ENCODE assay signal across 8 mouse cellular contexts in the genomic region with DNA sequence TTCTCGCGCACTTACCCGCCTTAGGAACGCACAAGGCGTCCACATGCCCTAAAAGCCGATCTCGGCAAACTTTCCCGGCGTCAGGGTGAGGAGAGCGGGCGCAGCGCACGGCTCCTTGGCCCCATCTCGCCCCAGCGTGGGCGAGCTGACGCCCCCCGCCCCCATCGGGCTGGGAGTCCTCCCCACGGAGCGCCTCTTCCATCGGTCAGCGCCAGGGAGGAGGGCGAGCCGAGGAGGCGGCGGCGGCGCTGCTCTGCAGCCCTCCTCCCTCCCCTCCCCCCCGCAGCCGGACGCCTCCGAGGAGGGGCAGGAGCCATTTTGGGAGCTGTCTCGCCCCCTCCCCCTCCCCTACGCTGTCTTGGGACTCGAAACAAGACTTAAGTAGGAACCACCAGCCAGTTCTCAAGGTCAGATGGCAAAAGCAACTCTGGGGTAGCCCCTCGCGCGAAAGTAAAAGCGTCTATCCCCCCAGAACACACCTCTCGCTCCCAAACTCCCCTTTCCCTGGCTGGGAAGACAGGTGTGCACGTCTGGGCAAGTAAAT. TPM values are rescaled to one million over a fixed set of nuclear protein-coding genes. Genes with fewer than 3 reads are reported as not detected.
DNase-seq lines count a peak whose midpoint lies in the region; ATAC-seq and TF ChIP-seq lines count a peak whose summit lies in the region.

No protein-coding gene starts in this region.

- H3K9ac ChIP-seq in intestine, embryonic 14.5 days (ENCODE audit: low read length) = peak overlapping the region; percentile 96

- under 1% methylated on average over 41 of the region's 42 CpGs for WGBS in intestine, embryonic 14.5 days
- 0% methylated on average over 41 of the region's 42 CpGs for WGBS in midbrain, embryonic 10.5 days

- no peaks in the 10 kb centered on the region for H3K9me3 ChIP-seq in intestine, embryonic 14.5 days (ENCODE audit: control insufficient read depth, low read length)
- H3K9me3 ChIP-seq in midbrain, embryonic 10.5 days (replicated peaks) = no peaks in the 10 kb centered on the region

- H3K36me3 ChIP-seq in intestine, embryonic 14.5 days (ENCODE audit: control insufficient read depth, insufficient read depth, low read length) = peaks cover 37% of the 10 kb centered on the region
- peaks cover 41% of the 10 kb centered on the region for H3K36me3 ChIP-seq in midbrain, embryonic 10.5 days

- H3K4me3 ChIP-seq in cortical plate, adult 2 months (ENCODE audit: insufficient read depth, low read length) = peak overlapping the region; percentile 99
- H3K4me3 ChIP-seq in intestine, embryonic 14.5 days (ENCODE audit: low read depth, low read length) = peak overlapping the region; percentile 95
- H3K4me3 ChIP-seq in midbrain, embryonic 10.5 days = peak overlapping the region; percentile 99

- TF ChIP-seq POLR2A in cortical plate, adult 2 months (IDR thresholded peaks at IDR 0.05; ENCODE audit: extremely low read depth, insufficient read depth, low read length) = peak; percentile 34; the same call in 1 of the 2 replicates

- intact Hi-C loops in left cerebral cortex, postnatal 36 days (cut with DNase I) = loop anchor here (2.0 kb wide), 1 partner anchor 473 kb away; no protein-coding TSS in a partner anchor

- peaks cover 2% of the 10 kb centered on the region for H3K4me1 ChIP-seq in cortical plate, adult 2 months (ENCODE audit: control insufficient read depth, insufficient read depth, low read length)
- peaks cover 22% of the 10 kb centered on the region for H3K4me1 ChIP-seq in intestine, embryonic 14.5 days (replicated peaks; ENCODE audit: control insufficient read depth, insufficient read depth, low read length)
- H3K4me1 ChIP-seq in midbrain, embryonic 10.5 days = peaks cover 46% of the 10 kb centered on the region

- ATAC-seq in intestine, embryonic 14.5 days (replicated peaks; ENCODE audit: low FRiP score, low TSS enrichment, low read depth) = peak; percentile 5

- DNase-seq in ZHBTc4 (ENCODE audit: low read depth, low spot score) = peak; percentile 95
- peak; percentile 90 for DNase-seq in gastrocnemius, postnatal 10 days
- DNase-seq in intestine, embryonic 14.5 days (ENCODE audit: low spot score) = peak; percentile 90
- peak; percentile 86 to 88 for DNase-seq in left cerebral cortex, postnatal 36 days (ENCODE audit: low spot score in 2 of 2)
- DNase-seq in midbrain, embryonic 10.5 days (ENCODE audit: low spot score) = peak; percentile 91
- DNase-seq in skeletal muscle tissue, adult 2 months (ENCODE audit: low read depth, low spot score) = peak; percentile 97
- peak; percentile 92 for DNase-seq in yolk sac, embryonic 10.5 days (ENCODE audit: low spot score)

- TF ChIP-seq CTCF in cortical plate, adult 2 months (IDR thresholded peaks at IDR 0.05; ENCODE audit: extremely low read depth, insufficient read depth, low read length) = no peak

- H3K27ac ChIP-seq in cortical plate, adult 2 months (ENCODE audit: insufficient read depth, low read length) = peak overlapping the region; percentile 100
- H3K27ac ChIP-seq in intestine, embryonic 14.5 days (ENCODE audit: low read depth) = peak overlapping the region; percentile 100
- H3K27ac ChIP-seq in midbrain, embryonic 10.5 days (replicated peaks) = peak overlapping the region; percentile 99

- peak overlapping the region; percentile 97 for H3K4me2 ChIP-seq in intestine, embryonic 14.5 days (ENCODE audit: low read length)

- no peaks in the 10 kb centered on the region for H3K27me3 ChIP-seq in intestine, embryonic 14.5 days (replicated peaks; ENCODE audit: control insufficient read depth, insufficient read depth, low read length)
- no peaks in the 10 kb centered on the region for H3K27me3 ChIP-seq in midbrain, embryonic 10.5 days (ENCODE audit: low read depth, poor library complexity, severe bottlenecking)

RNA-seq across cellular contexts. Expression of gene H2-DMa, which starts 0.9 kb away (rescaled TPM):
- polyA plus RNA-seq in cortical plate, adult 2 months (2012; rRNA removed) = 27.3 and 29.4 TPM in 2 replicates
- 1 to 10 TPM; 4.6 to 6.1 TPM for total RNA-seq in gastrocnemius, postnatal 10 days (2021)
- 11.0 and 13.5 TPM in 2 replicates for polyA plus RNA-seq in intestine, embryonic 14.5 days (2014; fragmentation: Nextera tagmentation; extraction: Ambion mirVana)
- 10 to 100 TPM; 26.1 to 28.5 TPM for total RNA-seq in left cerebral cortex, postnatal 36 days (2021)
- polyA plus RNA-seq in midbrain, embryonic 10.5 days (2016; fragmentation: Nextera tagmentation; extraction: Ambion mirVana) = 6.4 and 9.5 TPM in 2 replicates

RNA-seq across cellular contexts. Expression of gene Brd2, which starts 2.2 kb away (rescaled TPM):
- polyA plus RNA-seq in cortical plate, adult 2 months (2012; rRNA removed) = 181 and 184 TPM in 2 replicates
- 100 to 1,000 TPM in 1 of 2 experiments, 10 to 100 TPM in 1; 91.9 to 114 TPM for total RNA-seq in gastrocnemius, postnatal 10 days (2021)
- 124 and 144 TPM in 2 replicates for polyA plus RNA-seq in intestine, embryonic 14.5 days (2014; fragmentation: Nextera tagmentation; extraction: Ambion mirVana)
- total RNA-seq in left cerebral cortex, postnatal 36 days (2021) = 100 to 1,000 TPM; 183 to 189 TPM
- polyA plus RNA-seq in midbrain, embryonic 10.5 days (2016; fragmentation: Nextera tagmentation; extraction: Ambion mirVana) = 126 and 137 TPM in 2 replicates

RNA-seq across cellular contexts. Expression of gene H2-DMb2, which starts 22.9 kb away (rescaled TPM):
- polyA plus RNA-seq in cortical plate, adult 2 months (2012; rRNA removed) = 0.79 and 0.84 TPM in 2 replicates
- under 1 TPM; 0.25 to 0.61 TPM for total RNA-seq in gastrocnemius, postnatal 10 days (2021)
- 0.15 and 0.42 TPM in 2 replicates for polyA plus RNA-seq in intestine, embryonic 14.5 days (2014; fragmentation: Nextera tagmentation; extraction: Ambion mirVana)
- total RNA-seq in left cerebral cortex, postnatal 36 days (2021) = under 1 TPM; 0.59 to 0.93 TPM
- polyA plus RNA-seq in midbrain, embryonic 10.5 days (2016; fragmentation: Nextera tagmentation; extraction: Ambion mirVana) = 0.12 TPM in 1 of 2 replicates, not detected in the other

RNA-seq across cellular contexts. Expression of gene H2-Oa, which starts 28.1 kb away (rescaled TPM):
- 1.4 and 1.7 TPM in 2 replicates for polyA plus RNA-seq in cortical plate, adult 2 months (2012; rRNA removed)
- total RNA-seq in gastrocnemius, postnatal 10 days (2021) = not detected
- polyA plus RNA-seq in intestine, embryonic 14.5 days (2014; fragmentation: Nextera tagmentation; extraction: Ambion mirVana) = 0.75 and 1.1 TPM in 2 replicates
- total RNA-seq in left cerebral cortex, postnatal 36 days (2021) = under 1 TPM in 1 of 2 experiments, not detected in 1; 0.79 TPM
- 0.37 and 0.50 TPM in 2 replicates for polyA plus RNA-seq in midbrain, embryonic 10.5 days (2016; fragmentation: Nextera tagmentation; extraction: Ambion mirVana)

RNA-seq across cellular contexts. Expression of gene H2-DMb1, which starts 32.6 kb away (rescaled TPM):
- 3.6 and 4.5 TPM in 2 replicates for polyA plus RNA-seq in cortical plate, adult 2 months (2012; rRNA removed)
- 1 to 10 TPM; 1.4 to 1.8 TPM for total RNA-seq in gastrocnemius, postnatal 10 days (2021)
- polyA plus RNA-seq in intestine, embryonic 14.5 days (2014; fragmentation: Nextera tagmentation; extraction: Ambion mirVana) = 1.7 and 1.8 TPM in 2 replicates
- 1 to 10 TPM in 1 of 2 experiments, under 1 TPM in 1; 0.94 to 1.1 TPM for total RNA-seq in left cerebral cortex, postnatal 36 days (2021)
- polyA plus RNA-seq in midbrain, embryonic 10.5 days (2016; fragmentation: Nextera tagmentation; extraction: Ambion mirVana) = 0.39 TPM in 1 of 2 replicates, not detected in the other

Comparison
In these comparisons a context has a peak if more than half of its experiments do, and no peak if none do; other contexts are left out.
1. Peak in every context shown above with its lines: DNase-seq, ATAC-seq, H3K4me3 ChIP-seq and H3K27ac ChIP-seq.